Comparison of ENCODE assay signal across 18 mouse cellular contexts in the genomic region with DNA sequence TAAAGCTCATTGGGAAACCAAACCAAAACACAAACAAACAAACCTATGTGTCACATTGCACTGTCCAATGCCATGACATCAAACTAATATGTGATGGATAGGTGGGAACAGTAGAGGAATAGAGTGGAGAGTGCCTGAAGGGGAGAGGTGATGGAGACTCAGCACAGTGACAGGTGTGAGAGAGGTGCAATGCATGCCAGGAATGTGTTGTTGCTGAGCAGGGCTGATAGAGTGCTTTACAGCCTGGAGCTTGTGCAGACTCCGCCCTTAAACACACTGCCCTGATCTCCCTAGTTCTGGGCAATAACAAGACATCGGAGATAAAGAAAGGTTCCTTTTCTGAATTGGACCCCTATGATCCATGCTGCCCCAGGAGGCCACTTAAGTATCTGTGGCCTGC. TPM values are rescaled to one million over a fixed set of nuclear protein-coding genes. Genes with fewer than 3 reads are reported as not detected.
"Had no signal": no experiment of that assay in that cellular context is flagged by ENCODE, and none has a peak within 500 bp of the region (broad histone marks: within the 10 kb centered on the region; RNA-seq: fewer than 3 reads in every experiment).

No protein-coding gene starts in this region.

- H3K36me3 ChIP-seq: intestine, embryonic 15.5 days; limb, embryonic 12.5 days; limb, embryonic 15.5 days had no signal

- DNase-seq: kidney, adult 18-20 months; kidney, adult 9 months; kidney, postnatal 14 days; kidney, postnatal 4 days; layer of hippocampus, postnatal 36 days; lung, embryonic 14.5 days; midbrain, embryonic 14.5 days; thymus, adult 2 months; thymus, postnatal 14 days; thymus, postnatal 4 days had no signal

- H3K4me1 ChIP-seq: intestine, embryonic 15.5 days; limb, embryonic 12.5 days had no signal

- H3K9ac ChIP-seq: intestine, embryonic 15.5 days; limb, embryonic 12.5 days; limb, embryonic 15.5 days; lung, embryonic 14.5 days had no signal

- H3K9me3 ChIP-seq: intestine, embryonic 15.5 days; limb, embryonic 12.5 days; limb, embryonic 15.5 days had no signal

- H3K27me3 ChIP-seq: intestine, embryonic 15.5 days; limb, embryonic 12.5 days; limb, embryonic 15.5 days had no signal

- ATAC-seq: intestine, embryonic 15.5 days; lung, postnatal 0 days had no signal

- H3K4me2 ChIP-seq: intestine, embryonic 15.5 days; limb, embryonic 12.5 days; limb, embryonic 15.5 days; lung, embryonic 14.5 days; midbrain, embryonic 11.5 days had no signal

- H3K4me3 ChIP-seq: intestine, embryonic 15.5 days; left cerebral cortex, adult 2 months; limb, embryonic 12.5 days; limb, embryonic 15.5 days had no signal

- H3K27ac ChIP-seq: intestine, embryonic 15.5 days; left cerebral cortex, adult 2 months; limb, embryonic 12.5 days; limb, embryonic 15.5 days; macrophage had no signal

RNA-seq across cellular contexts. Expression of a gene that starts 36.2 kb away (rescaled TPM):
- polyA plus RNA-seq: small intestine, adult 2 months had no signal
